Mouse (Mus musculus): ENCODE data around the gene Ptrhd1.

GRCm38 (mm10) chr12:4232777-4233176 is 1.1 kb upstream of the Ptrhd1 start:
- TF ChIP-seq HCFC1 (IDR thresholded peaks at IDR 0.05; ENCODE audit: borderline replicate concordance, insufficient read depth, low read length) (no peak), MAFK (IDR thresholded peaks at IDR 0.05; ENCODE audit: insufficient read depth, low read depth, low read length) (no peak)
